Mouse (Mus musculus) lung, postnatal 0 days (tissue): ENCODE measurements around the gene Radil. TPM values are rescaled to one million over a fixed set of nuclear protein-coding genes. Genes with fewer than 3 reads are reported as not detected.

Source experiments
- ATAC-seq: fragments of 200-750 bp; cut with Nextera tagmentation; 2 replicates; pipeline ENCODE4 v1.8.0; 2017; ENCODE audit warnings: moderate library complexity
- DNase-seq: peaks from one replicate; pipeline ENCODE4 v3.0.0-alpha.2; 2016; ENCODE audit warnings: low spot score
- H3K27ac ChIP-seq: fragments of 300-500 bp; sonication (generic); 2 replicates; pipeline ENCODE4 v1.5.1; 2014; ENCODE audit warnings: antibody characterized with exemption, mild to moderate bottlenecking, low read length, mixed read lengths
- H3K27me3 ChIP-seq: fragments of 300-500 bp; sonication (generic); replicated peaks from 2 replicates; pipeline ENCODE4 v1.6.1; 2014; ENCODE audit warnings: low read length, mixed read lengths; ENCODE audit not compliant: insufficient read depth
- H3K36me3 ChIP-seq: fragments of 300-500 bp; sonication (generic); 2 replicates; pipeline ENCODE4 v1.6.1; 2014; ENCODE audit warnings: low read length, mixed read lengths; ENCODE audit not compliant: insufficient read depth
- H3K4me1 ChIP-seq: fragments of 300-500 bp; sonication (generic); 2 replicates; pipeline ENCODE4 v1.6.1; 2014; ENCODE audit warnings: antibody characterized with exemption, low read depth, low read length, mixed read lengths; ENCODE audit not compliant: insufficient read depth
- H3K4me2 ChIP-seq: fragments of 300-500 bp; sonication (generic); replicated peaks from 2 replicates; pipeline ENCODE4 v1.6.1; 2014; ENCODE audit warnings: low read depth, mild to moderate bottlenecking, low read length, moderate library complexity, mixed read lengths
- H3K4me3 ChIP-seq: fragments of 300-500 bp; sonication (generic); 2 replicates; pipeline ENCODE4 v1.5.1; 2014; ENCODE audit warnings: low read depth, low read length
- H3K9ac ChIP-seq: fragments of 300-500 bp; sonication (generic); replicated peaks from 2 replicates; pipeline ENCODE4 v1.6.1; 2014; ENCODE audit warnings: low read depth, mild to moderate bottlenecking
- H3K9me3 ChIP-seq: fragments of 300-500 bp; sonication (generic); 2 replicates; pipeline ENCODE4 v1.6.1; 2016; ENCODE audit warnings: low read length, mixed read lengths
- CTCF ChIP-seq: IDR thresholded peaks from 2 replicates; pipeline ENCODE4 v1.5.1; 2016; ENCODE audit warnings: antibody characterized with exemption, mild to moderate bottlenecking
- EP300 ChIP-seq: IDR thresholded peaks from 2 replicates; pipeline ENCODE4 v1.6.1; 2016; ENCODE audit warnings: antibody characterized with exemption, mild to moderate bottlenecking, control low read depth
- WGBS: fragments of 180-500 bp; shearing (Covaris S2); extraction: QIAGEN DNeasy Blood & Tissue Kit; methylation state at CpG from one replicate; pipeline ENCODE4 v1.1.7; 2014; 5-methylcytosine and 5-hydroxymethylcytosine counted together
- polyA plus RNA-seq: library from polyadenylated mRNA; unstranded; fragments of >200 nt; fragmentation: Nextera tagmentation; extraction: Ambion mirVana; gene quantifications from 2 replicates; pipeline ENCODE4 v1.2.1, GENCODE M21; 2015

The Radil gene
- polyA plus RNA-seq, 1 experiment from 2014 or later, result 13.5 TPM

DNA sequence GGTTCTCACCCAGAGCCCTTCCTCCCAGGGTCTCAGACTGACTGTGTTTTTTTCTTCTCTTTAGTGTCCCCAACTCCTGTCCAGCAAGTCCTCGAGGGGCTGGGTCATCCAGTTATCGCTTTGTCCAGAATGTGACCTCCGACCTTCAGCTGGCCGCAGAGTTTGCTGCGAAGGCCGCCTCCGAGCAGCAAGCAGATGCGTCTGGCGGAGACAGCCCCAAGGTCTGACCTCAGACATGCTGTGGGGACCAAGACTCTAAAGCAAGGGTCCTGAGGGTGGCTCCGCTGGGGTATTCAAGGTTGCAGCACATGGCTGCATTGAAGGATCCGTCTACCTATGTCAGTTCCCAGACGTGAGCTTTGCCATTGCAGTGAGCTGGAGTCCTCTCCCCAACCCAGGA is 102.3 kb downstream of the Radil start:
- Histone ChIP-seq H3K9me3 (no peaks in the 10 kb centered on the region), H3K27ac (no peak overlapping the region), H3K4me3 (no peak overlapping the region), H3K4me1 (peaks cover 9% of the 10 kb centered on the region; the same call in 1 of the 2 replicates), H3K4me2 (no peak overlapping the region), H3K27me3 (no peaks in the 10 kb centered on the region), H3K36me3 (peaks cover 7% of the 10 kb centered on the region), H3K9ac (no peak overlapping the region)
- ATAC-seq (no peak), DNase-seq (no peak)
- 59% methylated on average over 12 of the region's 12 CpGs for WGBS
- no peak for TF ChIP-seq CTCF
- no peak for TF ChIP-seq EP300

DNA sequence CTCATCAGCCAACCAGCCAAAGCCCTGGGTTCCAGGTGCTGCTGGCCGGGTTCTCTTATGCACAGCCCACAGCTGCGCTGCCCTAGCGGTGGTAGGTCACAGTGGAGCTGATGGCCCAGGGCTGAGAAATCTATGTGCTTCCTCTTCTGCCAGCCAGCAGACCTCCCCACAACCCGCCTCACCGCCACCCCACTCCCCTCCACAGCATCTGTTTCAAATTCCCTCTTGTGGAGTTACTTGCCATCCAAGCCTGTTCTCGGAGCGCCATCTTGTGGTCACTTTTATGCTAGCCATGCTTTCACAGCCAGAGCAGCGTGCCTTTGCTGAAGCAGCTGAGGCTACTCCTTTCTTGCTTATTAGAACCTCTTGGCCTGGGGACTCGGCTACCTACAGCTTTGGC is 102.8 kb downstream of the Radil start:
- H3K9me3 ChIP-seq, result no peaks in the 10 kb centered on the region

DNA sequence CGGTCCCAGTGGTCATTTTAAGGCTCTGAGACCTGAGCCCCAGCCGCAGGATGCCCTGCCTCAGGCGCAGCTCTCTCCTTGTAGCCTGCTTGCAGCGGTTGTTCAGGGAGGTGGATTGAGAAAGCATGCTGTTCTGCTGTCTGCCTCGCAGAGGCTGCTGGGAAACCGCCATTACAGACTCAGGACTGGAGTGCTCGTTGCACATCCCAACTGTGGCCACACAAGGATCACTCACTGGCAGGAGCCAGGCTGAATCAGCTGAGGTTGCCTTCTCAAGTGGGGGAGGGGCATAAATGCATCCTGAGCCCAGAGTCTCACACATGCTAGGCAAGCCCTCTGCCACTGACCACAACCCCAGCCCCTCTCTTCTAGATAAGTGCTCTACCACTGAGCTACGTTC is 105.2 kb downstream of the Radil start:
- ATAC-seq (no peak), DNase-seq (peak; percentile 44)
- TF ChIP-seq EP300 (no peak), CTCF (no peak)
- Histone ChIP-seq H3K4me3 (no peak overlapping the region), H3K27me3 (no peaks in the 10 kb centered on the region), H3K4me1 (peaks cover 9% of the 10 kb centered on the region), H3K36me3 (no peaks in the 10 kb centered on the region), H3K9ac (no peak overlapping the region), H3K4me2 (no peak overlapping the region), H3K27ac (no peak overlapping the region), H3K9me3 (no peaks in the 10 kb centered on the region)
- 51% methylated on average over 8 of the region's 8 CpGs for WGBS

More for the DNA sequence above, 102.8 kb downstream of the Radil start:
- WGBS, result 6% methylated on average over 9 of the region's 9 CpGs
- no peak overlapping the region for H3K4me3 ChIP-seq
- 0 out of 2 replicates have a peak overlapping the region, but pooled peaks have one; percentile 26 for H3K27ac ChIP-seq
- H3K4me2 ChIP-seq, result no peak overlapping the region
- H3K9ac ChIP-seq, result no peak overlapping the region
- DNase-seq (peak; percentile 93), ATAC-seq (peak; percentile 65)
- peak; percentile 98 for TF ChIP-seq CTCF
- TF ChIP-seq EP300, result no peak
- no peaks in the 10 kb centered on the region for H3K27me3 ChIP-seq
- peaks cover 9% of the 10 kb centered on the region; the same call in 1 of the 2 replicates for H3K4me1 ChIP-seq
- peaks cover 4% of the 10 kb centered on the region; the same call in 1 of the 2 replicates for H3K36me3 ChIP-seq

DNA sequence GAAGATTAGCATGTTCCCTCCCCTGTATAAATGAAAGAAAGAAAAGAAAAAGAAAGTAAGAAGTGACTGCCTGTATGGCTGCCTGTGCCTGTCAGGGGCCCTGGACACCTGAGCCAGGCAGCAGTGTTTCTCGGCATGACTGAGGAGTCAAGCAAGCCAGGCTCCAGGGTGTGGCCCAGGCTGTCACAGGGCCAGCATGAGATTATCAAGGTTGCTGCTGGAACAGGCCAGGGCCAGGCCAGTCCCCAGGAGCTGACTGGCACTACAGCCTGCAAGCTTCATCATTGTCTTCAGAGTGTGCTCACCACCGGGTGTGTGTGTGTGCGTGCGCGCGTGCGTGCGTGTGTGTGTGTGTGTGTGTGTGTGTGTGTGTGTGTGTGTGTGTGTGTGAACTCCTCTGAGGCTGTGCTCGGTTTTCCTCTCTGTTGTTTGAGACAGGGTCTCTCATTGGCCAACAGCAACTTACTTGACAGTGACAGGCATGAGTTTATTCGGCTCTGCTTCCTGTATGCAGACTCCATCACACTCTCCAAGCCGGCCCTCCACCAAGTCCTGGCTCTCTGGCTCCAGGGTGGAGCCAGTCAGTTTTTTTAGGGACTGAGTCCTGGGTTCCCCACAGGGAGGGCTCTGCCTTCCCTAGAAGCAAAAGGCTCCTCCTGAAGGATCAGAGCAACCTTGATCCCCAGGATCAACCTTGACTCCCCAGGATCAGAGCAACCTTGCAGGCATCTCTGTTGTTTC is 105.9 kb downstream of the Radil start:
- no peak overlapping the region for H3K4me3 ChIP-seq
- peaks cover 11% of the 10 kb centered on the region for H3K4me1 ChIP-seq
- TF ChIP-seq CTCF (no peak), EP300 (no peak)
- ATAC-seq (no peak), DNase-seq (no peak)
- 29% methylated on average over 5 of the region's 11 CpGs for WGBS
- H3K9me3 ChIP-seq, result no peaks in the 10 kb centered on the region
- no peaks in the 10 kb centered on the region for H3K36me3 ChIP-seq
- H3K27me3 ChIP-seq, result no peaks in the 10 kb centered on the region
- H3K27ac ChIP-seq, result 0 out of 2 replicates have a peak overlapping the region, but pooled peaks have one; percentile 32
- H3K4me2 ChIP-seq, result no peak overlapping the region; the same call in 1 of the 2 replicates
- no peak overlapping the region for H3K9ac ChIP-seq

DNA sequence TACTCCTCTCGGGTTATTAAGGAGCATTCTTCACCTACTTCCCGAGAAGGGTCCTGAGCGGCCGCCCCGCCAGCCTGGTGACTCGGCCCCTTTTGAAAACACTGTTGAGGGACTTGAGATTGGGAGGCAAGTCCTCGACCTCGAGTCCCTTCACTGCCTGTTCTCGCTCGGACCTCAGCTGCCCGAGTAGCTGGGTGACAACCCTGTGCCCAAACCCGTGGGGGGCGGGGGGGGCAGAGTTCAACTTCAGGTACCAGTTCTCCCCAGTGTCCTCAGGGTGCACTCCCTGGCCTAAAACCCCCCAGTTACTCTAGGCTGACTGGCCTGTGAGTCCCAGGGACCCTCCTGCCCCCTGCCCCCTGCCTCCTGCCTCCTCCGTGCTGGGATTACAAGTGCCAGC is 106.9 kb downstream of the Radil start:
- 42% methylated on average over 14 of the region's 14 CpGs for WGBS
- H3K4me1 ChIP-seq, result peaks cover 18% of the 10 kb centered on the region
- H3K9me3 ChIP-seq, result no peaks in the 10 kb centered on the region
- no peaks in the 10 kb centered on the region for H3K36me3 ChIP-seq
- H3K9ac ChIP-seq, result no peak overlapping the region
- ATAC-seq (no peak), DNase-seq (no peak)
- TF ChIP-seq CTCF (no peak), EP300 (no peak)
- H3K4me2 ChIP-seq, result no peak overlapping the region; the same call in 1 of the 2 replicates
- H3K4me3 ChIP-seq, result no peak overlapping the region
- H3K27me3 ChIP-seq, result no peaks in the 10 kb centered on the region
- H3K27ac ChIP-seq, result no peak overlapping the region; the same call in 1 of the 2 replicates

DNA sequence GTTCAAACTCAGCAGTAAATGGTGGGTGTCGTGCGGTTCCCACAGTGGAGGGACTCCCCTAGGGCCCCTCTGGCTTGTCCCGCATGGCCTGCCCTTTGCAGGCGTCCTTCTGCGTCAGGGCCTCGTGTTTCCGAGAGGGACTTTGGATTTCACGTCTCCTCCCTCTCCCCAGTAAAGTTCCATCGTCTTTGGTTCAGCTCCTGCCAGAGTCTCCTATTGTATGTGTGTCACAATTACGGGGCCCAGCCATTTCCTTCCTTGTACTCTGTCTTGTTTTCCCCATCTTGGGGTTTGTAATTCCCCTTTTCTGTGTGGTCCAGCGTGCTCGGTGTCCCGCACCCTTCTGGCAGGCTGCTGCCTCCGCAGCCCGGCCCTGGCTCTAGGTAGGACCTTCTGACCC is 107.4 kb downstream of the Radil start:
- Histone ChIP-seq H3K4me1 (peaks cover 18% of the 10 kb centered on the region), H3K27me3 (no peaks in the 10 kb centered on the region), H3K27ac (no peak overlapping the region), H3K9ac (no peak overlapping the region), H3K4me2 (no peak overlapping the region), H3K36me3 (no peaks in the 10 kb centered on the region), H3K4me3 (no peak overlapping the region), H3K9me3 (no peaks in the 10 kb centered on the region)
- ATAC-seq (no peak), DNase-seq (peak; percentile 44)
- 57% methylated on average over 15 of the region's 15 CpGs for WGBS
- TF ChIP-seq EP300 (no peak), CTCF (no peak)
